Mouse (Mus musculus): Measurements from ENCODE around the gene Vash1. TPM values are rescaled to one million over a fixed set of nuclear protein-coding genes. Genes with fewer than 3 reads are reported as not detected.

Gene Vash1
- polyA plus RNA-seq, 2 experiments, result 11.3 to 14.5 TPM

DNA sequence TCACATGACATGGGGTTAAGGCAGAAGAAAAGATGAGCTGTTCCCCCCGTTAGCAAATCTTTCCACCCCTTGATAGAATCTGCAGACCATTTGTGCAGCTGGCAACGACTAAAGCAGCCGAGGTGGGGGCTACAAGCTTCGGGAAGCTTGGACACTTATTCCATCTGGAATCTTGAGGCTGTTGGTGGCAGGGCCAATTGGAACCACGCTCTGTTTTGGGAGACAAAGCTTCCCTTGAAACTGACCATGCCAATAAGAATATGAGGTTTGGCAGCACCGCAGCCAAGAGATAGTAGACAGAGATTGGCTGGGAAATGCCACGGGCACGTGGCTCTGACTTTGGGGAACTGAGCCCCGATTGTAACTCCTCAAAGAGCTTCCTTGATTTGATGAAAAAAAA is 31.7 kb upstream of the Vash1 start:
- H3K4me3 ChIP-seq (replicated peaks; ENCODE audit: low read length), result no peak overlapping the region
- no peak overlapping the region for H3K9ac ChIP-seq (ENCODE audit: low read depth, low read length, severe bottlenecking)
- DNase-seq (ENCODE audit: low spot score) (peak; percentile 52), ATAC-seq (ENCODE audit: low FRiP score, low read depth) (peak; percentile 27; the same call in 1 of the 2 replicates)
- H3K4me1 ChIP-seq (ENCODE audit: control insufficient read depth, insufficient read depth, low read length), result peaks cover 15% of the 10 kb centered on the region; the same call in 1 of the 2 replicates
- H3K4me2 ChIP-seq (replicated peaks; ENCODE audit: low read depth, low read length, severe bottlenecking), result no peak overlapping the region
- no peaks in the 10 kb centered on the region for H3K27me3 ChIP-seq (ENCODE audit: control insufficient read depth, insufficient read depth, low read length)
- no peak for TF ChIP-seq POLR2A (IDR thresholded peaks at IDR 0.05; ENCODE audit: borderline replicate concordance, extremely low read depth, insufficient read depth, insufficient read length)
- peak overlapping the region; percentile 7; the same call in 1 of the 2 replicates for H3K27ac ChIP-seq (replicated peaks; ENCODE audit: low read depth, low read length)
- WGBS, result 41% methylated on average over 9 of the region's 9 CpGs
- H3K9me3 ChIP-seq (ENCODE audit: control insufficient read depth, low read length), result no peaks in the 10 kb centered on the region
- H3K36me3 ChIP-seq (ENCODE audit: control insufficient read depth, insufficient read depth, low read length), result no peaks in the 10 kb centered on the region

DNA sequence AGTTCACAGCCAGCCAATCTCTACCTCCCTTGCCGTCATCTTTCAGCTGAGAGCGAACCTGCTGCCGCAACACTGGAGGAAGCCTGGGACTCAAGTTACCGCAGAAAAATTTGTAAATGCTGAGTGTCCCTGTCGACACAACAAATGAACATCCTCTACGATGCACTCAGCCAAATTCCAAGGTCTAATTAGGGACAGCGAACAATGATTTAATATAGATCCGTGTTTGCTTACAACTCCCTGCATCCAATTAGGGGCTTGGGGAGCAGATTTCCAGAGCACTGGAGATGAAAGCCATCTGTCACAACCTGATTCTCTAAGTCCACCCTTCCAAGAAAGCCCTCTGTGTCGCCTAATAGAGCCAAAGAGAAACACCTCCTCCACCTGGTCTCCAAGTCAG is 31.2 kb upstream of the Vash1 start:
- WGBS, result 9% methylated on average over 9 of the region's 9 CpGs
- no peak for TF ChIP-seq POLR2A (IDR thresholded peaks at IDR 0.05; ENCODE audit: borderline replicate concordance, extremely low read depth, insufficient read depth, insufficient read length)
- no peak overlapping the region for H3K4me2 ChIP-seq (replicated peaks; ENCODE audit: low read depth, low read length, severe bottlenecking)
- no peaks in the 10 kb centered on the region for H3K9me3 ChIP-seq (ENCODE audit: control insufficient read depth, low read length)
- no peaks in the 10 kb centered on the region for H3K36me3 ChIP-seq (ENCODE audit: control insufficient read depth, insufficient read depth, low read length)
- peaks cover 16% of the 10 kb centered on the region; the same call in 1 of the 2 replicates for H3K4me1 ChIP-seq (ENCODE audit: control insufficient read depth, insufficient read depth, low read length)
- H3K27ac ChIP-seq (replicated peaks; ENCODE audit: low read depth, low read length), result peak overlapping the region; percentile 45; the same call in 1 of the 2 replicates
- H3K4me3 ChIP-seq (replicated peaks; ENCODE audit: low read length), result no peak overlapping the region
- peak; percentile 48 for ATAC-seq (ENCODE audit: low FRiP score, low read depth)
- peak; percentile 53 for DNase-seq (ENCODE audit: low spot score)
- no peak overlapping the region for H3K9ac ChIP-seq (ENCODE audit: low read depth, low read length, severe bottlenecking)
- no peaks in the 10 kb centered on the region for H3K27me3 ChIP-seq (ENCODE audit: control insufficient read depth, insufficient read depth, low read length)

DNA sequence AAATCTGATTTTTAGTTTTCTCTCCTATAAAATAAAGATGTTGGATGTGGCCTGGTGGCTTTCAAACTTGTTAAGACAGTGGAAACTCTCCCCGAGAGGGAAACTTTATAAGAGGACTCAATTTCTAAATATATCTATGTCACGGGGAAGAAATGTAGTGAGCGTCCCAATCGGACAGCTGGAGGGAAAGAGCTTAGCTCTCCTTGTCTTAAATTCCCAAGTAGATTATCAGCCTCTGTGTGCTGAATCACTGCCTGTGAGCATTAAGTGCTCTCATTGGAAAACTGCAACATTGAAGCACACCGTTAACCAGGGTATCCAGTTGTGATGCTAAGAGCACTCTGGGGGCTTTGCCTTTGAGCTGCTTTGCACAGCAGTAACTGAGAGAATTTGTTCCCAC is 30.8 kb upstream of the Vash1 start:
- Histone ChIP-seq H3K36me3 (ENCODE audit: control insufficient read depth, insufficient read depth, low read length) (no peaks in the 10 kb centered on the region), H3K27me3 (ENCODE audit: control insufficient read depth, insufficient read depth, low read length) (no peaks in the 10 kb centered on the region), H3K27ac (replicated peaks; ENCODE audit: low read depth, low read length) (peak overlapping the region; percentile 45; the same call in 1 of the 2 replicates), H3K9ac (ENCODE audit: low read depth, low read length, severe bottlenecking) (no peak overlapping the region), H3K4me2 (replicated peaks; ENCODE audit: low read depth, low read length, severe bottlenecking) (no peak overlapping the region), H3K4me1 (ENCODE audit: control insufficient read depth, insufficient read depth, low read length) (peaks cover 18% of the 10 kb centered on the region; the same call in 1 of the 2 replicates), H3K9me3 (ENCODE audit: control insufficient read depth, low read length) (no peaks in the 10 kb centered on the region), H3K4me3 (replicated peaks; ENCODE audit: low read length) (no peak overlapping the region)
- no peak for TF ChIP-seq POLR2A (IDR thresholded peaks at IDR 0.05; ENCODE audit: borderline replicate concordance, extremely low read depth, insufficient read depth, insufficient read length)
- 46% methylated on average over 5 of the region's 5 CpGs for WGBS
- DNase-seq (ENCODE audit: low spot score) (peak; percentile 25), ATAC-seq (ENCODE audit: low FRiP score, low read depth) (no peak)

DNA sequence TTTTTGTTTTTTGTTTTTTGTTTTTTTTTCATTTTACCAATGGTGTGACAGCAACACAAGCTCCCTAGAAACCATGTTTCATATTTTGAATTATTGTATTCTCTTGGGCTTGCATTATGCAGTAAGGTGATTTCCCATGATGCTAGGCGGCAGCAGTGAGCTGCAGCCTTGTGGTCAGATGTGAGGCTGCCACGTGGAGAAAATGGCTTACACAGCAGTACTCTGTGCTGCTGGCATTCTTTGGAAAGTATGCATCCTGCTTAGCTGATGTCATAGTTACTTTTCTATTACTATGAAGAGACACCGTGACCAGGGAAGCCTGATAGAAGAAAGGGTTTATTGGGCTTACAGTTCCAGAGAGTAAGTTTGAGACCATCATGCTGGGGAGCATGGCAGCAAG is 30.0 kb upstream of the Vash1 start:
- H3K27ac ChIP-seq (replicated peaks; ENCODE audit: low read depth, low read length), result no peak overlapping the region
- peaks cover 18% of the 10 kb centered on the region; the same call in 1 of the 2 replicates for H3K4me1 ChIP-seq (ENCODE audit: control insufficient read depth, insufficient read depth, low read length)
- no peaks in the 10 kb centered on the region for H3K27me3 ChIP-seq (ENCODE audit: control insufficient read depth, insufficient read depth, low read length)
- TF ChIP-seq POLR2A (IDR thresholded peaks at IDR 0.05; ENCODE audit: borderline replicate concordance, extremely low read depth, insufficient read depth, insufficient read length), result no peak
- H3K9ac ChIP-seq (ENCODE audit: low read depth, low read length, severe bottlenecking), result no peak overlapping the region
- no peak for ATAC-seq (ENCODE audit: low FRiP score, low read depth)
- DNase-seq (ENCODE audit: low spot score), result no peak
- WGBS, result 68% methylated on average over 3 of the region's 3 CpGs
- H3K4me3 ChIP-seq (replicated peaks; ENCODE audit: low read length), result no peak overlapping the region
- no peaks in the 10 kb centered on the region for H3K9me3 ChIP-seq (ENCODE audit: control insufficient read depth, low read length)
- H3K4me2 ChIP-seq (replicated peaks; ENCODE audit: low read depth, low read length, severe bottlenecking), result no peak overlapping the region
- no peaks in the 10 kb centered on the region for H3K36me3 ChIP-seq (ENCODE audit: control insufficient read depth, insufficient read depth, low read length)

DNA sequence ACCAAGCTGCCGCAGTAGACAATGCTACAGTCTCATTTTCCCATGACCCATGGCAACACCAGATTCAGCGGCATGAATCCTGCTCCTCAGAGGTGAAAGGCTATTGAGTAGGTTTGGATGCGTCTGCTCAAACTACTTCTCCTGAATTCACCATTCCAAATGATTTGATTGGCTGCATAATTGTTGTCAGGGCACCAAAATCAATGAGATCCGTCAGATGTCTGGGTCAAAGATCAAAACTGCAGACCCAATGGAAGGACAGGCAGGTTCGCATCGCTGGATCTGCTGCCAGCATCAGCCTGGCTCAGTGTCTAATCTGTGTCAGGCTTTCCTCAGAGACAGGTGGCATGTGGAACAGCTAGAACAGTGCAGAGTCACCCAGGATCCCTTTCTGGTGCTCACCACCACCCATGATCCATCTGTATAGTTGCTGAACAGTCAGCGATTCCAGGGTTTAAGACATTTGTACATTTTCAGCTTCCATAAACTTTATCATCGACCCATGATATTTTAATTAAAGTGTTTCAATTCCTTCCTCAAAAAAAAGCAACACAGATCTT is 27.1 kb upstream of the Vash1 start:
- TF ChIP-seq POLR2A (IDR thresholded peaks at IDR 0.05; ENCODE audit: borderline replicate concordance, extremely low read depth, insufficient read depth, insufficient read length), result no peak
- no peak for ATAC-seq (ENCODE audit: low FRiP score, low read depth)
- no peak overlapping the region for H3K9ac ChIP-seq (ENCODE audit: low read depth, low read length, severe bottlenecking)
- H3K36me3 ChIP-seq (ENCODE audit: control insufficient read depth, insufficient read depth, low read length), result no peaks in the 10 kb centered on the region
- H3K27me3 ChIP-seq (ENCODE audit: control insufficient read depth, insufficient read depth, low read length), result no peaks in the 10 kb centered on the region
- H3K4me3 ChIP-seq (replicated peaks; ENCODE audit: low read length), result no peak overlapping the region
- no peak overlapping the region for H3K27ac ChIP-seq (replicated peaks; ENCODE audit: low read depth, low read length)
- DNase-seq (ENCODE audit: low spot score), result no peak
- H3K4me1 ChIP-seq (ENCODE audit: control insufficient read depth, insufficient read depth, low read length), result peaks cover 17% of the 10 kb centered on the region; the same call in 1 of the 2 replicates
- H3K4me2 ChIP-seq (replicated peaks; ENCODE audit: low read depth, low read length, severe bottlenecking), result no peak overlapping the region
- WGBS, result 93% methylated on average over 8 of the region's 8 CpGs
- no peaks in the 10 kb centered on the region for H3K9me3 ChIP-seq (ENCODE audit: control insufficient read depth, low read length)
